Mouse (Mus musculus) lung, embryonic 14.5 days (tissue): ENCODE measurements around the gene Ms4a4d. TPM values are rescaled to one million over a fixed set of nuclear protein-coding genes. Genes with fewer than 3 reads are reported as not detected.
"Not testable (repeated sequence)": the region's sequence is repeated elsewhere in the genome, so short reads cannot be mapped to it uniquely, and the experiment has no call there.

Experiments
- ATAC-seq: fragments of 200-750 bp; cut with Nextera tagmentation; 2 replicates; pipeline ENCODE4 v1.8.0; 2017; ENCODE audit warnings: mild to moderate bottlenecking, moderate TSS enrichment, moderate library complexity; ENCODE audit not compliant: insufficient read depth
- DNase-seq: peaks from one replicate; pipeline ENCODE4 v3.0.0-alpha.2; 2015
- H3K27ac ChIP-seq: fragments of 300-500 bp; sonication (generic); 2 replicates; pipeline ENCODE4 v1.5.1; 2014; ENCODE audit warnings: low read depth, mild to moderate bottlenecking, moderate library complexity
- H3K27me3 ChIP-seq: fragments of 300-500 bp; sonication (generic); 2 replicates; pipeline ENCODE4 v1.6.1; 2014; ENCODE audit warnings: low read length, control low read depth; ENCODE audit not compliant: insufficient read depth
- H3K36me3 ChIP-seq: fragments of 300-500 bp; sonication (generic); 2 replicates; pipeline ENCODE4 v1.6.1; 2014; ENCODE audit warnings: control low read depth; ENCODE audit not compliant: insufficient read depth
- H3K4me1 ChIP-seq: fragments of 300-500 bp; sonication (generic); 2 replicates; pipeline ENCODE4 v1.6.1; 2014; ENCODE audit warnings: antibody characterized with exemption, control low read depth; ENCODE audit not compliant: insufficient read depth
- H3K4me2 ChIP-seq: fragments of 300-500 bp; sonication (generic); 2 replicates; pipeline ENCODE4 v1.6.1; 2014; ENCODE audit warnings: mild to moderate bottlenecking
- H3K4me3 ChIP-seq: fragments of 300-500 bp; sonication (generic); 2 replicates; pipeline ENCODE4 v1.5.1; 2014; ENCODE audit warnings: low read depth, low read length
- H3K9ac ChIP-seq: fragments of 300-500 bp; sonication (generic); 2 replicates; pipeline ENCODE4 v1.6.1; 2014
- H3K9me3 ChIP-seq: fragments of 300-500 bp; sonication (generic); 2 replicates; pipeline ENCODE4 v1.6.1; 2016; ENCODE audit warnings: low read depth, low read length, control low read depth
- CTCF ChIP-seq: IDR thresholded peaks from 2 replicates; pipeline ENCODE4 v1.5.1; 2016; ENCODE audit warnings: antibody characterized with exemption, low read depth
- WGBS: fragments of 180-500 bp; shearing (Covaris S2); extraction: QIAGEN DNeasy Blood & Tissue Kit; methylation state at CpG from one replicate; pipeline ENCODE4 v1.1.7; 2014; 5-methylcytosine and 5-hydroxymethylcytosine counted together
- polyA plus RNA-seq: library from polyadenylated mRNA; unstranded; fragments of >200 nt; fragmentation: Nextera tagmentation; extraction: Ambion mirVana; gene quantifications from 2 replicates; pipeline ENCODE4 v1.2.1, GENCODE M21; 2014

The Ms4a4d gene
- polyA plus RNA-seq, 1 experiment from 2014 or later = 1.1 TPM

- H3K4me2 ChIP-seq = no peak overlapping the region
- no peak overlapping the region for H3K27ac ChIP-seq
- H3K9ac ChIP-seq = no peak overlapping the region
- no peaks in the 10 kb centered on the region for H3K27me3 ChIP-seq
- WGBS = 68% methylated on average over 1 of the region's 1 CpGs
- no peak for DNase-seq
- H3K4me1 ChIP-seq = no peaks in the 10 kb centered on the region
- no peaks in the 10 kb centered on the region for H3K9me3 ChIP-seq
- H3K36me3 ChIP-seq = no peaks in the 10 kb centered on the region
- ATAC-seq = no peak
- H3K4me3 ChIP-seq = no peak overlapping the region
- TF ChIP-seq CTCF = no peak
Measured at GRCm38 (mm10) chr19:11533421-11533820, 3.2 kb upstream of the Ms4a4d start.

- H3K36me3 ChIP-seq = no peaks in the 10 kb centered on the region
- H3K4me3 ChIP-seq = no peak overlapping the region
- no peaks in the 10 kb centered on the region for H3K27me3 ChIP-seq
- H3K4me2 ChIP-seq = no peak overlapping the region
- no peak overlapping the region for H3K27ac ChIP-seq
- H3K9ac ChIP-seq = no peak overlapping the region
- no peaks in the 10 kb centered on the region for H3K9me3 ChIP-seq
- 41% methylated on average over 2 of the region's 2 CpGs for WGBS
- no peaks in the 10 kb centered on the region for H3K4me1 ChIP-seq
- DNase-seq = no peak
- no peak for TF ChIP-seq CTCF
- ATAC-seq = no peak
Measured at GRCm38 (mm10) chr19:11533888-11534445, 2.6 kb upstream of the Ms4a4d start.

DNA sequence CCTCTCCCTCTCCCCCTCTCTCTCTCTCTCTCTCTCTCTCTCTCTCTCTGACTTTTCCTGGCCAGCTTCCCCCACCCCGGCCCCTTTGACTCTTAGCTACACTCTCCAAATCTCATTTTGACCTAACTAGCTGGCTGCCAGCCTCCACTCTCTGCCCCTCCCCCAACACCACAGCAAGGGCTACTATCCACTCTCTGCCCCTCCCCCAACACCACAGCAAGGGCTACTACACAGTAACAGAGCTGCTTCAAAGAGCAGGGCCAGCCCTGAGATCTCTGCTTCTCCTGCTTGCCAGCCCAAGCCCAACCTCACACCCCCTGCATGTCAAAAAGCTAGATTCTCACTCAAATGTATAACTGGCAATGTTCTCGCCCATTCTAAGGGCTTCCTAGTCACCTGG is 735 bp downstream of the Ms4a4d start:
- Histone ChIP-seq H3K27ac (no peak overlapping the region), H3K4me1 (no peaks in the 10 kb centered on the region), H3K27me3 (no peaks in the 10 kb centered on the region), H3K9me3 (no peaks in the 10 kb centered on the region), H3K4me2 (no peak overlapping the region), H3K9ac (no peak overlapping the region), H3K4me3 (no peak overlapping the region), H3K36me3 (no peaks in the 10 kb centered on the region)
- DNase-seq (peak; percentile 14), ATAC-seq (no peak; the same call in 1 of the 2 replicates)
- 18% methylated on average over 2 of the region's 2 CpGs for WGBS
- no peak for TF ChIP-seq CTCF

- not testable (repeated sequence) for H3K27ac ChIP-seq, H3K9ac ChIP-seq, ATAC-seq, DNase-seq, H3K36me3 ChIP-seq, H3K4me3 ChIP-seq, H3K4me2 ChIP-seq, H3K4me1 ChIP-seq, H3K9me3 ChIP-seq, H3K27me3 ChIP-seq
- whole genome bisulfite sequencing = 68% methylated on average over 1 of the region's 1 CpGs
Measured at GRCm38 (mm10) chr19:11540166-11540821, 3.7 kb downstream of the Ms4a4d start.

GRCm38 (mm10) chr19:11544383-11544782 is 7.8 kb downstream of the Ms4a4d start:
- 75% methylated on average over 2 of the region's 2 CpGs for WGBS
- not testable (repeated sequence) for H3K27me3 ChIP-seq, H3K4me2 ChIP-seq, H3K4me3 ChIP-seq, H3K36me3 ChIP-seq, H3K27ac ChIP-seq, ATAC-seq, H3K9ac ChIP-seq, H3K9me3 ChIP-seq, H3K4me1 ChIP-seq, DNase-seq

DNA sequence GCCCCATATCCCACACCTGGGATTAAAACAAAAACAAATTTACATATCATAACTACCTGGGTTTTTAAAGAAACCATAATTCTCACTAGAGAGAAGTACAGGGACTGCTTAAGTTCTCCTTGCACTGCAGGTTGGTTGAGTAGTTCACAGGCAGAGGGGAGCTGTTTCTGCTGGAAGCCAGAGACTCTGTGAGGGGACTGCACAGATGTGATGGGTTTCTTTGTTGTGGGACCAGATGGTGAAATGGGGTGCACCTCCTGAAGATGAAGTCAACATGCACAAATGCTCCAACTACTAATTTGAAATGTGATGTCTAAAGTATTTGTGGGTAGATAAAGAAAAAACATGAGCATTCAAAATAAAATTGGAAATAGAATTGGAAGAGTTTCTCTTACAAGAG is 11.3 kb downstream of the Ms4a4d start:
- no peak for TF ChIP-seq CTCF
- H3K9me3 ChIP-seq = no peaks in the 10 kb centered on the region
- no peak overlapping the region for H3K9ac ChIP-seq
- no peak overlapping the region for H3K4me3 ChIP-seq
- no peaks in the 10 kb centered on the region for H3K4me1 ChIP-seq
- no peak overlapping the region for H3K4me2 ChIP-seq
- no peaks in the 10 kb centered on the region for H3K27me3 ChIP-seq
- H3K27ac ChIP-seq = no peak overlapping the region
- H3K36me3 ChIP-seq = no peaks in the 10 kb centered on the region
- DNase-seq (no peak), ATAC-seq (no peak)

DNA sequence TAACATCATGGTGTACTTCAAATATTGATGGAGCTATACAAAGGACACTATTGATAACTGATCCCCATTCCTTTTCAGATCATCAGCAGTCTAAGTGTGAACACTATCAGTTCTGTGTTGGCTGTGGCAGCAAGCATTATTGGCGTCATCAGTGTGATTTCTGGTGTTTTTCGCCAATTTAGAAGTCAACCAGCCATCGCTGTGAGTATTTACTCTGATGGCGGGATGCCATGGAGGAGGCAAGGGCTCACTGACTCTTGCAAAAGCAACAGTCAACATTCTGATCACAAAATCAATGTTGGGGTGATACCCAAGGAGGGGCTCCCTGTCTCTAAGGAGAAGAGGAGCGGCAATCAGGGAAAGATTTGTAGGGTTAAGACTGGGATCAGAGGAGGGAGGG is 18.1 kb downstream of the Ms4a4d start:
- WGBS = 82% methylated on average over 5 of the region's 5 CpGs
- ATAC-seq (no peak), DNase-seq (no peak)
- Histone ChIP-seq H3K9me3 (no peaks in the 10 kb centered on the region), H3K27ac (no peak overlapping the region), H3K4me2 (no peak overlapping the region), H3K9ac (no peak overlapping the region), H3K27me3 (no peaks in the 10 kb centered on the region), H3K36me3 (no peaks in the 10 kb centered on the region), H3K4me3 (no peak overlapping the region), H3K4me1 (no peaks in the 10 kb centered on the region)
- no peak for TF ChIP-seq CTCF

DNA sequence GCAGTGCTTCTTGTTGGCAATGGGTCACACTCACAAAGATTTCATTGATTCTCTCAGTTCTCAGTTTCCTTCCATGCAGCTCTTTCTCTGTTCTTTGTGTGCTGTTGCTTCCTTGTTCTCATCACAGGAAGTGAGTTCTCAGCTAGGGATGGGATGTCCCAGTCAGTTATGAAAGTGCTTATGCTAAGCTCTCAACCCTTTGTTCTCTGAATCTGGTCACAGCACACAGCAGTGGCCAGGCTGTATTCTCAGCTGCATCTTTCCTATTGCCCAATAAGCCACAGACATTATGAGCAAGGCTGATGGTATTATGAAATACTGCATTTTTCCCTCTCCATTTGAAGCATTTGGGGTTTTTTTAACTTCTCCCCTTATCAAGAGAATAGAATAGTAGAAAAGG is 23.0 kb downstream of the Ms4a4d start:
- H3K4me2 ChIP-seq, H3K27me3 ChIP-seq, DNase-seq, H3K9ac ChIP-seq, ATAC-seq, H3K27ac ChIP-seq, H3K4me1 ChIP-seq, H3K4me3 ChIP-seq, H3K36me3 ChIP-seq, H3K9me3 ChIP-seq: not testable (repeated sequence)
